Mouse (Mus musculus) c-Kit-positive CD71-positive TER-119-negative erythroid progenitor cells, embryonic 14.5 days (primary cell): ENCODE data around the gene Ak5.

ENCODE experiments used
- DNase-seq: peaks from one replicate; pipeline ENCODE4 v3.0.0-alpha.2; 2013; ENCODE audit warnings: low read depth

Ak5 gene

DNA sequence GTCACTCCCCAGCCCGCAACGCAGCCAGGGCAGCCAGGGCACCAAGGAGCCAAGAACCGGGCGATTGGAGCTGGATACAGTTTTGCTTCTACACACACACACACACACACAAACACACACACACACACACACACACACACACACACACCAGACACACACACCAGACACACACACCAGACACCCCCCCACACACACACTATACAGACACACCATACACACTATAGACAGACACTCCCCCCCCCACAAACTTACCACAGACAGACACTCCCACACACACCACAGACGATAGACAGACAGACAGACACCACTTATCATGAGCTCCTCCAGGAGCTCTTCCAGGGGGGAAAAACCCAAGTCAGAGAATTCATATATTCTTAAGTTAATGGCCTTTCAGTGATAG is at the start of gene Ak5:
Gene Ak5 (minus strand): TSS at position 122 of the 400 bp plus-strand sequence.
- no peak for DNase-seq

DNA sequence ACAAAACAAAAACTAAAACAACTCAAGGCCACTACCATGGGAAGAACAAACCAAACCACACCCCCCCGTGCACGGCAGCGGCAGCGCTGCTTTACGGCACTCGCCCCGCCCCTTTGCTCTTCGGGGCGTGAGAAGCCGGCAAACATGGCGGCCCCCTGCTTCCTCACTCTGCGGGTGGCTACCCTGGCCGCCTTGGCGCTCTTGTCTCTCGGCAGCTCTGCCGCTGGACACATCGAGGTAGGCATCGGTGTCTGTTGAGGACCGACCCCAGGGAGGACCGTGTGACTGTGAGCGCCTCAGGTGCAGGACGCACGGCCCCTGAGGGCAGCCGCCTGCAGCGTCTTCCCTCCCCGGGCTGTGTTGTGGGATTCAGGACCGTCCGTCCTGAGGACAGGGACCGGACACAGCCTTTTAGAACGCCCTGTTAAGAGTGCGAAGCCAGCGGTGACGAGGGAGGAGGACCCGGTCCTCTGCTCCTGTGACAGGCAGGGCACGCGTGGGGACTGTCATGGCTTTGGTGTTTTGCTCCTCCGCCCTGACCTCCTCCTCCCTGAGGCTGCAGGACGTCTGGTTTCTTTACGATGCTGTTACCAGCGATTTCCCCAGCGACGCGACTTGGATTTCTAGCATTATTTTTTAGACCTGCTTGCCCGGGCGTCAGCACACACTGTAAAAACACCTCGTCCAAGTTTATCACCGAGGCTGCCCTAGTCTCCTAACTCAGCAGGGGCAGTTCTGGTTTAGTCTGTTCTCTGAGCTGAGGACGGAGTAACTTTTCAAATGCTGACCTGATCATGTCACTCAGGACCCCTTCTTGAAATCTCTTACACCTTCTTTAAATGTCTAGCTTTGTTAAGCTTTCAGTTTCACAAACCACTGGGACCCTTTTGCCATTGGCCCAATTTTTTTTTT is 46.1 kb upstream of the Ak5 start, which contains the start of gene Pigk:
Gene Pigk (plus strand): TSS at position 110 of the 912 bp plus-strand sequence.
- DNase-seq = peak; percentile 87

DNA sequence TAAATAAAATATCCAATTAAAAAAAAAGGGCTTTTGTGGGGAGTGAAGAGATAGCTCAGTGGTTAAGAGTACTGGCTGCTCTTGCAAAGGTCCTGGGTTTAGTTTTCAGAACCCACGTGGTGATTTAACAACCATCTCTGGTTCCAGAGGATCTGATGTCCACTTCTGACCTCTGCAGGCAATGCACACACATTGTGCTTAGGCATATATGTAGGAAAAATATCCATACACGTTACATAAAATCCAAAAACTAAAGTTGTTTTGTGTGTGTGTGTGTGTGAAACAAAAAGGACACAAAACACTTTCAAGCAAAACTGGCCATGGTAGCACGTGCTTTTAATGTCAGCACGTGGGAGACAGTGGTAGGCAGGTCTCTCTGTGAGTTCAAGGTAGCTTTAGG is 44.8 kb upstream of the Ak5 start:
- DNase-seq = no peak

DNA sequence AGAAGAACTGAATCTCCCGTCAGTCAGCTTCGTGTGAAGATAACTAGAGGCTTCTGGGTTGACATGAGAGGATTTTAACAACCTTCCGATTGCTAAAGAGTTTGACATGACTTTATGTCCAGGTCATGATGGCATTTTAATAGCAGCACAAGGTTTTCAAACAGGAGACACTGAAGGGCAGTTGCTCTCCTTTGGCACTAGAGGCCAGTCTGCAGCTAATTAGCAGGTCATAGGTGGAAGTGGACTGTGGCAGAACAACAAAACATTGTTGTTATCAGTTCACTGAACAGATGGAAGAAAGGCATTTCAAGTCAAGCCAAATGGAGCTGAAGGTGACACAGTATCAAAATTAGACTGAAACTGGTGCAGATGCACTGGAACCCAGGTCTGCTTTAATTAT is 41.8 kb upstream of the Ak5 start:
- no peak for DNase-seq

DNA sequence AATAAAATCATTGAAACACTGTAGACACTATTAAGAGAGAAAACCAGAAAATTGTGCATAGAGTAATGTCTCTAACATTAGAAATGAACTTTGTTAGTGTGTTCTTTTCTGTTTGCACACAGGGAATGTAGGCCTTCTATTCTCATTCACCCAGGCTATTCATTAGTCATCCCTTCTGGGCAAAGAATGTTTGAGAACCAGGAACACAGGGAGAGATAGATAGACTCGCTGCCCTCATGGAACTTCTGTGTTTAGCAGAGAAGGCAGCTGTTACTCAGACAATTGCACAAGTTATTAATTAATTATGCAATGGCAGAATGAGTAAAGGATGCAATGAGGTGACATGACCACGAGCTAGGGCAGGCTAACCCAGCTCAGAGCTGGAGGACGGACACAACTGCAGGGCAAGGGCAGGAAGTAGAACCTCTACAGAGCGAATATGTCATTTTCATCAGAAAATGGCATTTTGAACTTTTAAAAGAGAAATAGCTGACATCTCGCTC is 39.2 kb upstream of the Ak5 start:
- no peak for DNase-seq

DNA sequence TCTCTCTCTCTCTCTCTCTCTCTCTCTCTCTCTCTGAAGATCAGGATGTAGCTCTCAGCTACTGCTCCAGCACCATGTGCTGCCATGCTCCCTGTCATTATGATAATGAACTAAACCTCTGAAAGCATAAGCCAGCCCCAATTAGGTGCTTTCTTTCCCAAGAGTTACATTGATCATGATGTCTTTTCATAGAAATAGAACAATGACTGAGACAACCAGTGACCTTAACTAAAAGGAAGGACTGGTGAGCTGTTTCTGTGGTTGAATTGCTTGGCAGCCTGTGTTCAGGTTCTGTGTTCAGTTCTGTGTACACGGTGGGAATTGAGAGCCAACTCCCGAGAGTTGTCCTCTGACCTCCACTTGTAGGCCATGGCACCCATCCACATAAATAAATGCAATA is 38.7 kb upstream of the Ak5 start:
- DNase-seq = no peak

DNA sequence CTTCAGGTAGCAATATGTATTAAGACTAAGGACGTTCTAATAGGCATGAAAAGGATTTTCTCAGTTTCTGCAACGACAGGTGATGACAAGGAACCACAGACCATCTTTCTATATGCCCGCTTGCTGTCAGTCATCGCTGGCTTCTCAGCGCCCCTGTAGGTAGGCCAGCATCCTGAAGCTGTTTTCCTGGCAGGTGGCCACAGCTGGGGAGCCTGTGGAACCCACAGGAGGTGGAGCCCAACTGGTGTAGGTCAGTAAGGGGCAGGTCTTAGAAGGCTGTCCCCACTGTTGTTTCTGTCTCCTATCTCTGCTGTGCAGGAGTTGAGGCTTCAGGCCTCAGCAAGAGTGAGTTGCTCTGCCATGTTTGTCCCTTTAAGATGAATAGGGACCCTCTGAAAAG is 37.7 kb upstream of the Ak5 start:
- no peak for DNase-seq

DNA sequence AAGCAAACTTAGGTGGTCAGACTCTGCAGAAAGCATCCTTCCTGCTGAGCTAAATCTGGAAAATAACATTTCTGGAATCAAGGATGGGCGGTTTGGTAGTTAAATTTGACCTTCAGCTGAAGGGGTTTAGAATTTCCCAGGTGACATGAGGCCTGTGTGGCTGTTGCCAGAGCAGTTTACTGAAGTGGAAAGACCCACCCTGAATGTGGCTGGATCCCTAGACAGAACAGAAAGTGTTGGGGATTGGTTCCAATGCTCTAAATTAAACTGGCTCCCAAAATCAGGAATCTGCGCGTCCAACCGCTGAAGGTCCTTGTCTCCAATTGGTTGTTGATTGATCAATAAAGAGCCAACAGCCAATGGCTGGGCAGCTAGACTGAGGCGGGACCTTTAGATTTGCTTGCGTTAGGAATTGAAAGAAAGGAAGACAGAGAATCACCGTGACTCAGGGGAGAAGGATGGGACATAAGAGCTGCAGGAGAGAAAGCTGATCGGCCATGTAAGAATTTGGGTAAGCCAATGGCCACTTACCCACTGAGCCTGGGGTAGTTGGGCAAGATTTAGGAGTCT is 34.2 kb upstream of the Ak5 start:
- DNase-seq = no peak

DNA sequence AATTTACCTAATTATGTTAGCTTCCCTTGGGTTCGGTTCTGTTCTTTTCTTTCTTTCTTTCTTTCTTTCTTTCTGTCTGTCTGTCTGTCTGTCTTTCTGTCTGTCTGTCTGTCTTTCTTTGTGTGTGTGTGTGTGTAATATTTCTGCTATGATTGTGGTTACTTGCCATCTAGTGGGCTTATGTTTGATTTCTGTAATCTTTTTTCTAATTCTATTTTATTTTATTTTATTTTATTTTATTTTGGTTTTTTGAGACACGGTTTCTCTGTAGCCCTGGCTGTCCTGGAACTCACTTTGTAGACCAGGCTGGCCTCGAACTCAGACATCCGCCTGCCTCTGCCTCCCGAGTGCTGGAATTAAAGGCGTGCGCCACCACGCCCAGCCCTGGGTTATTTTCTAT is 33.4 kb upstream of the Ak5 start:
- peak; percentile 48 for DNase-seq

DNA sequence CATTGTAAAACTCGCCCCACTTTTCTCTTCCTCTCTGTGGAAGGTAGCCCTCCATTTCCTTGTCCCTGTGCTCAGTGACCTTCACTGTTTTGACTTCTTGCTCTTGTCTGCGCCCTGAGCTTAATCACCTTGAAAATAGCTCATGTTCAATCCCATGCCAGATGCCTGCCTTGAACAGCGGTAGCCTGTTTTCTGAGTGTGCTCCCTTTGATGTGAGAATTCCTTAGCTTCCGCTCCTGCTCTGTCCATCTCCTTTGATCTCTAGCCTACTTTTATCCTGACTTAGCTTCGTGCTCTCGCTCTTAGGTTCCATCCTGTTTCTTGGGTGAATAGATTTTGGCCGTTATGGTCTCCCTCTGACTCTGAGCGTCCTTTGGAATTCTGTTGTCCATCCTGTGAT is 31.1 kb upstream of the Ak5 start:
- DNase-seq = no peak

DNA sequence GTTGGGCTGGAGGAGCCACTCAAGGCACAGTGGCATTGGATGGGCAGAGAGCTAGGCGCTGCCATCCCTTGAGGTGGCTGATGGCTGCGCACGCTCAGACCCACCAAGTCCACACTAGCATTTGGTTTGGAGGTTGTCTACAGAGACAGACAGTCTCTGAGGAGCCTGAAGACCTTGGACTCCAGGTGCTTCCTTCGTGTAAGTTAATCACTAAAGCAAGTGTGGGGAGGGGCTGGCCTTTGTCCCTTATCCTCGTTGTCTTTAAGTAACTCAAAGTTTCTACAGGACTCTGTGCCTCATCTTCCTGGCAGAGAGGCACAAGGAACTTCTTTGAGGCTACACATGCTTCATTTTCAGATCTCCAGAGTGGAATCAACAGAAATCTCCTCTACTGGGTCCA is 29.9 kb upstream of the Ak5 start:
- DNase-seq = no peak

DNA sequence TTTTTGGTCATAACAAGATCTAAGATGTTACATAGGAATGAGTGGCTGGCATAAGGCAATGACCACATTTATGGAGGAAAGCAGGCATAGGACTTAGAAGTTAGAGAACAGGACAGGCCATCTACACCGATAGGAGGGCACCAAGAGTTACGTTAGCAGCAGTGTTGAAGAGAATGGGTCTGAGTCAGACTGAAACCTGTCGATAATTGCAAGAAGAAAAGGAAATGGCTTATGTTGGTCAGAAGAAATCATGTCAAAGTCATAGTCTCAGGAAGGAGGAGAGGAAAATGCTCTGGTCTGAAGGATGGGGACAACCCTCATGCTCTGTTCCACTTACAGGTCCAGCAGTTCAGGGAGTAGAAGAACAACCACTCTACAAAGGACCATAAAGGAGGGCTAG is 26.8 kb upstream of the Ak5 start:
- no peak for DNase-seq

DNA sequence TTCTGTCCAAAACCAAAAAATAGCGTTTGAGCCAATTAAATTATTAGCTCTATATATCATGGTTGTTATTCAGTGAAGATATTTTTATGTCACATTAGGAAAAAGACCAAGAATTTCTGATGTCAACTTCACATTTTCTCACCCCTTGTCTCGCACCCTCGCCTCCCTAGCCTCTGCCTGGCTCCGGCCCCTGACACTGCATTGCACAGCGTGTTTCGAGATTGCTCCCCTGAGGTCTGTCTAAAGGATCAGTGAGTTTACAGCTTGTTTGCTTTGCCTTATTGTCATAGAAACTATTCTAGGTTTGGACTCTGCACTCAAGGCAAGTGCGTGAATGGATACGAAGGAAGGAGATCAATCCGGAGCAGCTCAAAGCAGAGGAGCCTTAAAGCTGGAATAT is 20.9 kb upstream of the Ak5 start:
- DNase-seq = no peak

DNA sequence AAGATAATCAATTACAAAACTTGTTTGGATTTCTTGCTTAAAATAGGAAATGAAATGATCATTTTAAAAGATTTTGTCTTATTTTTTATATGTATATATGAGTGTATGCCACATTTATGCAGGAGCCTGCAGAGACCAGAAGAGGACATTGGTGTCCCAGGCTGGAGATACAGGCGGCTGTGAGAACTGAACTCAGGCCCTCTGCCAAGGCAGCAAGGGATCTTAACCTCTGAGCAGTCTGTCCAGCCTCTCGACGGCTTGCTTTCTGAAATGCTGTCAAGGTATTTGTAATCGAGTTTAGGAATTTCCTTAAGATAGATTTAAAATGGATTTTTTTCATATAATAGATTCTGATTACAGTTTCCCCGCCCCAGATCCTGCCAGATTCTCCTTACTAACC is 20.4 kb upstream of the Ak5 start:
- no peak for DNase-seq

DNA sequence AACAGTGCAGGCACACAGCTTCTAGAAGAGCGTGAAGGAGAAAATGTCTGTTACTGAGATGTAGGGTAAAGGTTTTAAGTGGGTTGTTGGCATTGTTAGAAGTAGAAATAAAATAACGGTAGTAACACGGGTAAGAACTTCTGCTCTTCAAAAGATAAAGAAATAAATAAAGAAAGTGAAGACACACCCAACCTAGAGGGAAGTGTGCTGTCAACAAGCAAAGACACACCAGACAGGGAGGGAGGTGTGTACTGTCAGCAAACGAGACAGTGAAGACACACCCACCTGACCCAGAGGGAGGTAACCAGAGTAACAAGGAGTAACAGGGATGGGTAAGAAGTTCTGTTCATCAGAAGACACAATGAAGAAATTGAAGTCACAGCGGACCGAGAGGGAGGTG is 6.5 kb upstream of the Ak5 start:
- peak; percentile 7 for DNase-seq

DNA sequence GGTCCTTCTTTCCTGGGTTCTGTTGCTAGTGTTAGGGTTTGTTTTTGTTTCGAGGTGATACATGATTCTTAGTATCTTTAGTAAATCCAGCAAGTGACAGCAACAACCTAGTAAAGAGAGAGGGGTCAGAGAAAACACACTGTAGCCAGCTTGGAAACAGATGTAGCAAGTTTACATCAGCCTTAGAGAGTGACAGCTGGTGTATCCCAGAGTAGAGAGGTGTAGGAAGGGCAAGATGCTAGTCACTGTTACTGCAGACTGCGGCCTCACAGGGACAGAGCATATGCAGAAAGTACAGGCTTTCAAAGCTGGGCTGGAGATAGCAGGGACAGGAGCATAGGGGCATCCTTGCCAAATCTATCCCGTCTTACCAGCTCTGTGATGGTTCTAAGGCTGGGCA is 1.6 kb upstream of the Ak5 start:
- no peak for DNase-seq

DNA sequence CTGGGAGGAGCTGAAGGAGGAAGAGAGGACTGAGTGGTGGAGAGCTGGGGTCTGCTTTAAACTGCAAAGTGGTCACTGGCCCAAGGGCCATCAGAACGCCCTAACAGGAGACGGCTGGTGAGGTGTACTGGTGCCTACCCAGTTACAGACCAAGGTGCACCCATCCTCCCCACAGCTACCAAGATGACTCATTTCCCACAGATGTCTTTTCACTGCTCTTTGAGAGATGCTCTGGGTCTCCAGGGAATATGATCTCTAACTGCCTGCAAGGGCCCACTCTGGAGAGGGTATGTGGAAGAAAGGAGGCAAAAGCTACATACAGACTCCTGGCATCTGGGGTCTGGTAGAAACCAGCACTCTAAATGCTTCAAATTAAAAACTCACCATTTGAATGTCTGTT is 633 bp upstream of the Ak5 start:
- no peak for DNase-seq

DNA sequence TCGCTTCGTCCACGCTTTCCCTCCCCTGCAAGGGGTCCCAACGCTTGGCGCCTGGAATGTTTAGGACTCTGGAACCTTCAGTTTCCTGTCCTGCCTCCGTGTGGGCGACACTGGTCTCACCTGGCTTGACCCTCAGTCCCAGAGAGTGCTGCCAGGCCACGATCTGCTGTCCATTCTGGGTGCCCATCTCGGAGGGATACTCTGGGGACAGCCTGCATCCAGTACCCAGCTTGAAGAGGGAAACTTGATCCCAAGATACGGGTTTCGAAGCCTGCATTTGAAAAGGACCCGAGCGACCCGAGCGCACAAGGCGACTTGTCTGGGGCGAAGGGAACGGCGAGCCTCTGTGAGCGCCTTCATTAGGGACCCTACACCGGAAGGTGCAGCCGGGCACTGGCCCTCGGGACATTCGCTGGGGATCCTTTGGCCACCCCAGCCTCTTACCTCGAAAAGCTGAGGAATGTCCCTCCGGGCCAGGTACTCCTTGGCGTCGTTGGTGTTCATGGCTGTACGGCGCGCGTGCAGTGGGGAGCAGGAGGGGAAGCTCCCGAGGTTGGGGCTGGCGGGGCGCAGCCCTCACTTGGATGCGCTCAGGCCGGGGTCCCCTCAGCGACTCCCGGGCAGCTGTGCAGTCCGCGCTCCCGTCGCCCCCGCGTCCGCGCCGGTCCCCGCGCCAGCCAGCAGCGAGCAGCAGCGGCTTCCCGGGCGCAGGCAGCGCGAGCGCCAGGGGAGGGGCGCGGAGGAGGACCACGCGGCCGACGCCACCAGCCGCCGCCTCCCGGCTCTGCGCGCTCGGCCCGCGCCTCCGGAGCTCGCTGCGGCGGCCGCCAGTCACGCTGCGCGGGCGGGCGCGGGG is 576 bp downstream of the Ak5 start:
- no peak for DNase-seq

DNA sequence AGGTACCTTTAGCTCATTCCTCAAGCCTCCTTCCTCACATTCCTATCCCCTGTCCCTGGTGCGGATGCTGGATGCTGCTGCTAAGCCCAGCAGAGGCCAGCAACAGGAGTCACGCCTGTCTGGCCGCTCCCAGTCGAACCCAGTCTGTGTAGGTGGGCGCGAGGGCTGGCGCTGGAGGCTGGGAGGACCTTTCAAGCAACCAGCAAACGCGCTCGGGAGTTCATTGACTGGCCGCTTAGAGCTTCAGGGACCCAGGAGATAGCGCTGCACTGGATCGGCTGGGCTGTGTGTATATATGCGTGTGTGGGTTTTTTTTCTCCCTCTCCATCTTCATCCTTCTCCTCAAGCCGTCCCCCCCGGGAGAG is 1.2 kb downstream of the Ak5 start:
- no peak for DNase-seq

DNA sequence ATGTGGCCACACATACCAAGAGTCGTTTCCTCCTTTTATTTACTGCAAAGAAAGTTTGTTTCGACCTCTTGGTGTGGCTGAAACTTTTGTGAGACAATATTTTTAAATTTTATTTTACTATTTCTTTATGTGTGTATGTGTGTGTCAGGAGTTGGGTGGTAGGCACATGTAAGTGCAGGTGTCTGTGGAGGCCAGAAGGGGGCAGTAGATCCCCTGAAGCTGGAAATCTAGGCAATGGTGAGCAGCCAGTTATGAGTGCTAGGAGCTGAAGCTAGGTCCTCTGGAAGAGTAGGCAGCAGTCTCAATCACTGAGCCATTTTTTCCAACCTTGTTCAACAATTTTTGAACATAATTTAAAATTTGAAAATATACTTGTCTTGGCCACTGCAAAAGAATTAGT is 9.6 kb downstream of the Ak5 start:
- no peak for DNase-seq

DNA sequence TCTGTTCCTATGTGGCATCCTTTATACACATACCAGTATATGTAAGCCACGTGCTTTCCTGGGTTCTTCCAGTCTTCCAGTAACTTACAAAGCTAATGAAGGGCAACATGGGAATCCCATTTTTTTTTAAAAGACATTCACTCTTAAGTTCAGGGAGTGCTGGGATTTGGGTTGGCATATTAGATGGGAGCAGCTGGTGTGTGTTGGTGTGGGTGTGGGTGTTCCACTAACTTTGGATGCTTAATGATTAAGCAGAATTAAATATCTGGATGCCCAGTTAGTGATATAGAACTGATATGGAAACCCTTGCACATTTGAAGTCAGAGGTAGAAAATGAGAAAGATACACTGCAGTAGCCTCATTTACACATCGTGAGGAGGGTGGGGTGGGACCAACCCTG is 16.2 kb downstream of the Ak5 start:
- DNase-seq = no peak

DNA sequence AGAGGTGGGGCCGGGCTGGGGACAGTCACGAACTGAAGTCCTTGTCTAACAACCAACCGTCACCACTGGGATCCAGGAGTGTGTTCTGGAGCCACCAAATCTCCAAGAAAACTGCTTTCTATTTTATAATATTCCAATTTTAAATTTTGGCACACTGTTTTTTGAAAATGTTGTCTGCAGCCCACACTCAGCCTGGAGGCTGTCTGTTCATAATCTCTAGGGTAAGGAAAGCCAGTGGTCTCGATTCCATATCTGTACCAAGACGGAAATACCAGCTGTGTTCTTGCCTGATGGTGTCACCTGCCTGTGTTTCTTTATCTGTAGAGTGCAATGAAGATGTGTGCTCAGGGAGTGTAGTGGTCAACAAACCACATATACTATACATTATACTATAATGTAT is 23.6 kb downstream of the Ak5 start:
- no peak for DNase-seq
